Mouse (Mus musculus): Measurements from ENCODE around the gene BC030499. TPM values are rescaled to one million over a fixed set of nuclear protein-coding genes. Genes with fewer than 3 reads are reported as not detected.

The BC030499 gene
- total and polyA plus RNA-seq, 3 experiments: 0.73 to 1.1 TPM; not detected in 1

DNA sequence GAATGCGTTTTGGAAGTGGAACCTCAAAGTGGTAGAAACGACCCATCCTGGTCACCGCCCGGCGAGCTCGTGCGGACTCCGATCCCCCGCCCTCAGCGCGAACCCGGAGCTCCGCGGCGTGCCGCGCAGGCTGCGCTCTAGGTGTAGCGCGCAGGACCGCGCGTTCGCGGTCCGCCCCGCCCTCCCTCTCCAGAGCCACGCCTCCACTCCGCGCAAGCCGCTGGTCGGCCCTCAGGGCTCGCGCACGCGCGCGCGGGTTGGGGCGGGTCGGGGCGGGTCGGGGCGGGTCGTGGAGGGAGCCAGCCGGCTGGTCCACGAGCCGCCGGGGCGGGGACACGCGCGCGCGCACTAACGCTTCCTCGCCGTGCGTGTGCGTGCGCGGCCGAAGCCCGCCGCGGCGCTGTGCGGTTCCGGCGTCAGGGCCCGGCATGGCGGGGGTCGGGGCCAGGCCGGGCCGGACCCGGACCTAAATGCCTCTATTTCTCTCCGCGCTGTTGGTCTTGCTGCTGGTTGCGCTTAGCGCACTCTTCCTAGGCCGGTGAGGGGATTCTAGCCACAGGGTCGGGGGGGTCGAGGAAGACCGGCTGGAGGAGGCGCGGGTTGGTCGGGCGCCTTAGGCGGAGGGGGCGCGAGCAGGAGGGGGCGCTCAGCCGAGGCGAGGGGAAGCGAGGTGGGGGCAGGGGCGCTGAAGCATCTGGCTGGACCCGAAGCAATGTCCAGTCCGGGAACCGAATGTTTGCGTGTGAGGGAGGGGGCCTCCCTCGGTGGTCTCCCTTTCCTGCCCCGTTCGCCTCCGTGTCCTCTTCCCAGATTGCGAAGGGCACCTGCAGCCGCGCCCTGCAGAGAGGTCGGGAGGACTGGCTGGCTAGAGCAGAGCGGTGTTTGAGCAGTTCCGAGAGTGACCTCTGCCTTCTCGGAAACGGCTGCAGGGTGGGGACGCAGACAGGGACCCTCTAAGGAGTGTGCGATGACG lies 29.0 kb upstream of the BC030499 start, which contains the start of gene 2610507B11Rik (continued):
- TF ChIP-seq EP300 (IDR thresholded peaks at IDR 0.05; ENCODE audit: low read depth in 1 of 2, low read length in 2 of 2) (peak in 1 of 2 experiments; percentile 38; a peak in 2 of 4 replicates), HCFC1 (IDR thresholded peaks at IDR 0.05; ENCODE audit: low read depth, low read length) (peak; percentile 72), ZC3H11A (IDR thresholded peaks at IDR 0.05; ENCODE audit: low read depth, low read length) (no peak), MYC (IDR thresholded peaks at IDR 0.05; ENCODE audit: low read depth, low read length) (no peak), POLR2A (IDR thresholded peaks at IDR 0.05; ENCODE audit: control insufficient read depth in 1 of 2, insufficient read depth in 1 of 2, low read depth in 1 of 2, low read length in 2 of 2, poor library complexity in 1 of 2) (peak; percentile 97 to 99)

DNA sequence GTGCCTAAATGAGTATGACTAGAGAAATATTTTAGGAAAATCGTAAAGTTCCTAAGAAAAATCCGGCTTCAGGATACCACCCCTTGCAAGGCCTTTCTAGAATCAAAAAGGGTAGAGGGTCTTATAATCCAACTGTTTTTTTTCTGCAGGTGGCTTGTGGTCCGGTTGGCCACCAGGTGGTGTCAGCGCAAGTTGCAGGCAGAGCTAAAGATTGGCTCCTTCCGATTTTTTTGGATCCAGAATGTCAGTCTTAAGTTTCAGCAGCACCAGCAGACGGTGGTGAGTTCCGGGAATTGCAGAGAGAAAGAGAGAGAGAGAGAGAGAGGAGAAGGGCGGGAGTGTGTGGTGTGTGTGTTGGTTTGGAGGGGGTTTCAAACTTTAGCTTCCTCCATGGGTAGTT lies 28.1 kb upstream of the BC030499 start:
- no peak overlapping the region for H3K27ac ChIP-seq (ENCODE audit: control insufficient read depth, low read depth, low read length)
- no peaks in the 10 kb centered on the region for H3K27me3 ChIP-seq (ENCODE audit: control insufficient read depth in 1 of 2, insufficient read depth in 2 of 2, low read length in 2 of 2)
- DNase-seq (ENCODE audit: low read depth, low spot score): peak; percentile 89
- peak overlapping the region; percentile 95 to 96 for H3K4me3 ChIP-seq (ENCODE audit: control insufficient read depth in 1 of 2, insufficient read depth in 1 of 2, low read depth in 2 of 2, low read length in 2 of 2)
- H3K79me2 ChIP-seq (ENCODE audit: control insufficient read depth, insufficient read depth, low read length, poor library complexity): peaks cover 8% of the 10 kb centered on the region
- H3K4me1 ChIP-seq (ENCODE audit: control insufficient read depth in 1 of 2, insufficient read depth in 2 of 2, low read length in 2 of 2): peaks cover 4 to 6% of the 10 kb centered on the region in 2 experiments; a peak in 3 of 4 replicates
- peaks cover 11 to 13% of the 10 kb centered on the region in 2 experiments for H3K36me3 ChIP-seq (ENCODE audit: control insufficient read depth in 1 of 2, insufficient read depth in 2 of 2, low read length in 2 of 2)
- no peaks in the 10 kb centered on the region for H3K9me3 ChIP-seq (replicated peaks; ENCODE audit: insufficient read depth, low read length)
- H3K9ac ChIP-seq (ENCODE audit: control insufficient read depth, low read depth, low read length, poor library complexity, severe bottlenecking): peak overlapping the region; percentile 98
- TF ChIP-seq MYC (IDR thresholded peaks at IDR 0.05; ENCODE audit: low read depth, low read length): 0 out of 2 replicates have a peak, but pooled peaks have one; percentile 44
- no peak for TF ChIP-seq JUND (IDR thresholded peaks at IDR 0.05; ENCODE audit: low read depth, low read length)
- no peak for TF ChIP-seq TCF12 (IDR thresholded peaks at IDR 0.05; ENCODE audit: low read depth, low read length)
- TF ChIP-seq ELF1 (IDR thresholded peaks at IDR 0.05; ENCODE audit: low read depth, low read length): 0 out of 2 replicates have a peak, but pooled peaks have one; percentile 28
- no peak for TF ChIP-seq ZMIZ1 (IDR thresholded peaks at IDR 0.05; ENCODE audit: low read depth, low read length)
- peak; percentile 68 to 82 (median 82) for TF ChIP-seq CTCF (IDR thresholded peaks at IDR 0.05 in 2 of 3, conservative IDR thresholded peaks at IDR 0.05 in 1 of 3; ENCODE audit: control insufficient read depth in 1 of 3, insufficient read depth in 1 of 3, low read depth in 2 of 3, low read length in 3 of 3, poor library complexity in 1 of 3, severe bottlenecking in 1 of 3)
- TF ChIP-seq CHD2 (IDR thresholded peaks at IDR 0.05; ENCODE audit: low read length): no peak
- no peak for TF ChIP-seq E2F4 (IDR thresholded peaks at IDR 0.05; ENCODE audit: borderline replicate concordance, low read depth, low read length)
- peak; percentile 51 for TF ChIP-seq HCFC1 (IDR thresholded peaks at IDR 0.05; ENCODE audit: low read depth, low read length)
- TF ChIP-seq RCOR1 (IDR thresholded peaks at IDR 0.05; ENCODE audit: low read depth, low read length): no peak
- TF ChIP-seq USF1 (IDR thresholded peaks at IDR 0.05; ENCODE audit: low read depth, low read length): no peak
- TF ChIP-seq ZKSCAN1 (IDR thresholded peaks at IDR 0.05; ENCODE audit: low read depth, low read length): no peak
- no peak for TF ChIP-seq MYB (IDR thresholded peaks at IDR 0.05; ENCODE audit: low read depth, low read length)
- TF ChIP-seq BHLHE40 (IDR thresholded peaks at IDR 0.05; ENCODE audit: borderline replicate concordance, low read depth, low read length): no peak
- TF ChIP-seq TBP (IDR thresholded peaks at IDR 0.05; ENCODE audit: low read depth, low read length): no peak
- TF ChIP-seq EP300 (IDR thresholded peaks at IDR 0.05; ENCODE audit: low read depth in 1 of 2, low read length in 2 of 2): no peak
- TF ChIP-seq MAFK (IDR thresholded peaks at IDR 0.05; ENCODE audit: borderline replicate concordance, low read depth, low read length): no peak
- no peak for TF ChIP-seq UBTF (IDR thresholded peaks at IDR 0.05; ENCODE audit: borderline replicate concordance, insufficient read depth, low read depth, low read length)
- peak; percentile 75 for TF ChIP-seq SIN3A (IDR thresholded peaks at IDR 0.05; ENCODE audit: low read length)
- peak; percentile 9; the same call in 1 of the 2 replicates for TF ChIP-seq ZC3H11A (IDR thresholded peaks at IDR 0.05; ENCODE audit: low read depth, low read length)
- TF ChIP-seq NRF1 (IDR thresholded peaks at IDR 0.05; ENCODE audit: insufficient read depth, low read depth, low read length, poor library complexity, severe bottlenecking): no peak
- peak; percentile 62 for TF ChIP-seq MXI1 (IDR thresholded peaks at IDR 0.05; ENCODE audit: low read depth, low read length)
- TF ChIP-seq POLR2AphosphoS2 (IDR thresholded peaks at IDR 0.05; ENCODE audit: low read length): no peak
- TF ChIP-seq RAD21 (IDR thresholded peaks at IDR 0.05; ENCODE audit: low read depth, low read length): peak; percentile 25
- TF ChIP-seq TAL1 (IDR thresholded peaks at IDR 0.05; ENCODE audit: low read length): no peak
- TF ChIP-seq MEF2A (IDR thresholded peaks at IDR 0.05; ENCODE audit: extremely low read depth, insufficient replicate concordance, low read depth, low read length, poor library complexity, severe bottlenecking): no peak
- no peak for TF ChIP-seq GABPA (IDR thresholded peaks at IDR 0.05; ENCODE audit: low read depth, low read length)
- TF ChIP-seq NELFE (IDR thresholded peaks at IDR 0.05; ENCODE audit: low read depth, low read length): no peak
- peak; percentile 65 for TF ChIP-seq SMC3 (IDR thresholded peaks at IDR 0.05; ENCODE audit: low read depth, low read length)
- TF ChIP-seq GATA1 (IDR thresholded peaks at IDR 0.05; ENCODE audit: low read depth, low read length): no peak
- TF ChIP-seq MAX (IDR thresholded peaks at IDR 0.05; ENCODE audit: low read length): no peak
- TF ChIP-seq POLR2A (IDR thresholded peaks at IDR 0.05; ENCODE audit: control insufficient read depth in 1 of 2, insufficient read depth in 1 of 2, low read depth in 1 of 2, low read length in 2 of 2, poor library complexity in 1 of 2): no peak
